Mouse (Mus musculus): ENCODE results near the gene Tmem236.

Tmem236 gene

GRCm38 (mm10) chr2:14174334-14174733, at the start of gene Tmem236:
Gene Tmem236 (plus strand): TSS chr2:14174523.
- DNase-seq (ENCODE audit: low spot score) = no peak

- no peak for DNase-seq (ENCODE audit: low spot score)
These were observed 47.9 kb upstream of the Tmem236 start for GRCm38 (mm10) chr2:14126387-14126786.

- DNase-seq (ENCODE audit: low spot score) = no peak
These were observed 46.7 kb upstream of the Tmem236 start for GRCm38 (mm10) chr2:14127629-14128028.

GRCm38 (mm10) chr2:14130641-14131339, 43.5 kb upstream of the Tmem236 start:
- no peak for DNase-seq (ENCODE audit: low spot score)

GRCm38 (mm10) chr2:14132468-14133326, 41.6 kb upstream of the Tmem236 start:
- no peak for DNase-seq (ENCODE audit: low spot score)

GRCm38 (mm10) chr2:14136906-14137305, 37.4 kb upstream of the Tmem236 start:
- no peak for DNase-seq (ENCODE audit: low spot score)

DNA sequence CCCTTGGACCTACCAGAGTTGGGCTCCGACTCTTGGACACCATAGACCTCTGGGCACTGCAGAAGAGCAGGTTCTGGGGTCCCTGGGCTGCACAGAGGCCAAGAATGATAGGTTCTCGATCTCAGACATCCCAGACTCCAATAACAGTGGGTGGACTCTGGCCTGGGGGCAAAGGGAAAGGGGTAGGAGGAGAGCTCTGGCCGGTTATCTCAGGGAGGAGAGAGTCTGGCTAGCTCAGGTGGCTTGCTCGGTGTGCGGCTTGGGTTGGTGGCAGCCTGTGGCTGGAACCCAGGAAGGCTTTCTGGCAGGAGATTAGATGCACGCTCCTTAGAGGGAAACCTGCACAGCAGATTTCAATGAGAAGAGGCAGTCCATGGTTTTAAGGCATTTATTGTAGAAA, 34.7 kb upstream of the Tmem236 start:
- no peak for DNase-seq (ENCODE audit: low spot score)

DNA sequence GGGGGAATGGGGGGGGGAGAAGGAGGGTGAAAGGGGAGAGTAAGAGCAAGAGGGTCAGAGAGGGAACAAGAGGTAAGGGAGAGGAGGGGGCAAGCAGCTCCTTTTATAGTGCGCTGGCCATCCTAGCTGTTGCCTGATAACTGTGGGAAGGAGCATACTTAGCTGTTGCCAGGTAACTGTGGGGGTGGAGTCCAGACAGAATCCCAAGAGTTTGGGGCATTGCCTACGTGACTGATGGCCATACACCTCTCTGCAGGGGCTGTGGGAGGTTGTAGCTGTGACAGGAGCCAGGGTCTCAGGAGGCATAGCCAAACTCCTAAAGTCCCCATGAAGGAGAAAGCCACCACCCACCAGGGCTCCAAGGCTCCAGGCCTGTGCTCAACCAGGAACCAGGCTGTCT, 34.3 kb upstream of the Tmem236 start:
- DNase-seq (ENCODE audit: low spot score) = no peak

- DNase-seq (ENCODE audit: low spot score) = no peak
These were observed 29.0 kb upstream of the Tmem236 start for GRCm38 (mm10) chr2:14145311-14145710.

- DNase-seq (ENCODE audit: low spot score) = peak; percentile 17
These were observed 27.4 kb upstream of the Tmem236 start for GRCm38 (mm10) chr2:14146913-14147312.

DNA sequence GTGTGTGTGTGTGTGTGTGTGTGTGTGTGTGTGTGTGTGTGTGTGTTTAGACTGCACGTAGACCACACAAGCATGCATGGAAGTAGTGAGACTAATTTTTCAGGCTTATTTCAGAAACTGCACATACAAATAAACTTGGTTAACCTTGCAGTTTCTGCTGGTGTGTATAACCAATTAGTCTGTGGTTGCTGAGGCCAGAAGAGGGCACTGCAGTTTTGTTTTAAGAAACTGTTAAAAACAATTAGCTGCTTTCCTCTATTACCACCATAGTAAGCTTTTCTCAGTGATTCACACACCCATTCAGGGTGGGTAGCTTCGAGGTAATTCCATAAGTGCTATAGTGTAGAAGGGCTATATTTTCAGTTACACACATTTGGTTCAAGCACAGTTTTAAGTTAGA, 23.5 kb upstream of the Tmem236 start:
- DNase-seq (ENCODE audit: low spot score) = no peak

GRCm38 (mm10) chr2:14151854-14152253, 22.5 kb upstream of the Tmem236 start:
- no peak for DNase-seq (ENCODE audit: low spot score)

- no peak for DNase-seq (ENCODE audit: low spot score)
These were observed 15.3 kb upstream of the Tmem236 start for GRCm38 (mm10) chr2:14159047-14159446.

DNA sequence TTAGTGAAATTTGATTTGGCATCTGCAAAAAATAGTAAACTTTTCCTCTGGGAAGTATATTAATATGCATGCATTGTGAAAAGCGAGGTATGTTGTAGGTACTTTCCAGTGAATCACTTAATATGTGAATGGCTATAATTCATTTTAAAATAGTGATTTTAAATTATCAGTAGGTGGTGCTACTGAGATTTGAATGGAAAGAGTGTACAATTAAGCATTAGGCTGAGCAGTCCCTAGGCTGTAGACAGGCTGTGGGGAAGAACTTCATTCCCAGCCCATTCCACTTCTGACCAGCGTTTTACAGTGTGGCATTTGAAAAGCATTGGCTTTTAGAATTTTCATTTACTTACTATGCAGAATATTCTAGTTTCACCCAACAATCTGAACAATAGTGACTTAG, 14.6 kb upstream of the Tmem236 start:
- no peak for DNase-seq (ENCODE audit: low spot score)

DNA sequence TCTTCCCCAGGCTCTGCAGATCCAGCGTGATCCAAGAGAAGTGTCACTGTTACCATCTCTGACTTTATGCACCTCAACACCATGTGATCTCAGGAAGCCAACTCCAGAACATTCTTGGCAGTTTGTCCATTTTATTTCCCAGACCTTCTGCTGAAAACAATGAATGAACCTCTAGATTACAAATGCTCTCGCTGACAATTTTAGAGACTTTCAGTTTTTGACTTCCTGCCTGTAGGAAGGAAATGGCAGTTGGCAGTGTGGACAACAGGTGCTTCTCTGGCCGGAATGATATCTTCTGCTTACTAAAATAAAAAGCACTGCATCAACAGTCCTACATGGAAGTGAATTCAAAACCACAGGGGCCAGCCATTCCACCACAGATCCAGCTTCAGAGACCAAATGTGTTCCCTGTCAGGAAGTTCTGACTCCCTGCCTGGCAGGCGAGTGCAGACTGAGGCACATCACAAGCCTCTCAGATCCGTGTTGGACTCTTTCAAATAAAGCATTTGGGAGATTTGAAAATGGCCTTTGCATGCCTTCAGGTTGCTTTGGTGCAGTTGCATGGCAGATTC, 9.8 kb upstream of the Tmem236 start:
- no peak for DNase-seq (ENCODE audit: low spot score)

GRCm38 (mm10) chr2:14165066-14165465, 9.3 kb upstream of the Tmem236 start:
- no peak for DNase-seq (ENCODE audit: low spot score)

DNA sequence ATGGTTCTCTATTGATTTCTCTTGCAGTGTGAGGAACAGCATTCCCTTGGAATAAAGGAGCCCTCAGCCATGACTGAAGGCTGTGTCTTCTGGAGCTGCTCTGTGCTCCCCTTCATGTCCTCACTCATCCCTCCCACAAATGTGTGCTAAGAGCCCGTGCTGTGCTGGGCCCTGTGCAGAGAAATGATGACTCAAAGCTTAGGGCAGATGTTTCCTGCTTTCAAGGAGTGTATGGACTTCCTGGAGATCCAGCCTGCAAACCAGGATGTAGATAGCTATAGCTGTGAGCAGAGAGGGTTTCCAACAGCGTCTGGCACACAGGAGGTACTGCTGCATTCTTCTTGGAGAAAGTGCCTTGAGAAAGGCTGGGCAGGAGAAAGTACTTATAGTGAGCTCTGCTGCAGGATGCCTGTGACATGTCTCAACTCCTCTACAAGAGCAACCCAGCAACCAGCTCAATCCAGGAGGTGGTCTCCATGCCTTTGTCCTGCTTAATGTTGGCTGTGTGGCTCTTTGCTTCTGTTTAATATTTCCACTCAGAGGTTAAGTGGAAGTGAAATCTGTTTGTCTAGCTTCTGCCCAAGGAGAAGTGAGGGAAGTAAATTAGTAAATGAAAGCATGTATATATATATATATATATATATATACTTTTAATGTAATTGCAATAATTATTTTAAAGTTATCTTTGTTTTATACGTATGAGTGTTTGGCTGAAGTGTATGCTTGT, 8.5 kb upstream of the Tmem236 start:
- DNase-seq (ENCODE audit: low spot score) = no peak

GRCm38 (mm10) chr2:14167721-14168120, 6.6 kb upstream of the Tmem236 start:
- no peak for DNase-seq (ENCODE audit: low spot score)

GRCm38 (mm10) chr2:14176460-14177193, 2.3 kb downstream of the Tmem236 start:
- no peak for DNase-seq (ENCODE audit: low spot score)

DNA sequence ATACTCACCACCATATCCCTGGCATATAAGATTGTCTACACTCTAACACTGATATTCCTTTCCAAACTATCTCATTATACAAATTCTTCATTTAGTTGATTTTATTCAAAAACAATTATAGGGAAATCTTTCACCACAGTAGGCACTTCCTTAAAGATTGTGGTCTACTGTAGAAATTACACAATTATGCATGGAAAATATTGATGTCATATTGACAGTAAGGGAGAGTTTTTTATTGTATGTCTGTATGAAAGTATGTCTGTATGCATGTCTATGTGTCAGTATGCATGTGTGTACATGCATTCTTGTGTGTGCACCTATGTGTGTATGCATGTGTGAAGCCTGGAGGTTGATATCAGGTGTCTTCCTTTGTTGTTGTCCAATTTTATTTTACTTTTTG, 10.1 kb downstream of the Tmem236 start:
- DNase-seq (ENCODE audit: low spot score) = no peak

GRCm38 (mm10) chr2:14190684-14191083, 16.4 kb downstream of the Tmem236 start:
- DNase-seq (ENCODE audit: low spot score) = no peak

DNA sequence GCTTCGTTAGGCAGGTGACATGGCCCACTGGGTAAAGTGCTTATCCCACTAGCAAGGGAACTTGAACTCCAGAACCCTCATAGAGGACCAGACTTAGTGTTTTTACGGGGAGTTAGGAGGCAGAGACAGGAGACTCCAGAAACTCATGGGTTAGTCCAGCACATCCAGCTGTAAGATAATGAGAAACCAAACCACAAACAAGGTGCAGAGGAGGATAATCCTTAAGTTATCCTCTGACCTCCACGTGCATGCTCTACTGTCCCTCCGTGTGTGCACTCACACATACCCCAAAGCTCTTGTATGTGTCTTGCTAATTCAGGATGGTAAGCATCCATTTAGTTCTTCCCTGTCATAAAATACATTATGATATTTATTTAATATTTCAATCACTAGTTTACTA, 17.3 kb downstream of the Tmem236 start:
- DNase-seq (ENCODE audit: low spot score) = no peak
